Mouse (Mus musculus): ENCODE data around the gene Spsb1. TPM values are rescaled to one million over a fixed set of nuclear protein-coding genes. Genes with fewer than 3 reads are reported as not detected.
A peak's percentile ranks its signal among the peaks of the same experiment; 100 is the strongest.

The Spsb1 gene
- polyA plus RNA-seq, 1 experiment: 12.5 TPM

- DNase-seq (ENCODE audit: extremely low spot score in 1 of 2, low spot score in 1 of 2): no peak
Measured at GRCm38 (mm10) chr4:149920886-149921285, 34.0 kb downstream of the Spsb1 start.

- DNase-seq (ENCODE audit: extremely low spot score in 1 of 2, low spot score in 1 of 2): peak; percentile 16 to 64
Measured at GRCm38 (mm10) chr4:149918455-149919070, 36.3 kb downstream of the Spsb1 start.

- DNase-seq (ENCODE audit: extremely low spot score in 1 of 2, low spot score in 1 of 2): no peak
Measured at GRCm38 (mm10) chr4:149916831-149917230, 38.0 kb downstream of the Spsb1 start.

GRCm38 (mm10) chr4:149913709-149914370 lies 41.0 kb downstream of the Spsb1 start:
- DNase-seq (ENCODE audit: extremely low spot score in 1 of 2, low spot score in 1 of 2): no peak

GRCm38 (mm10) chr4:149912451-149912850 lies 42.4 kb downstream of the Spsb1 start:
- DNase-seq (ENCODE audit: extremely low spot score in 1 of 2, low spot score in 1 of 2): no peak

GRCm38 (mm10) chr4:149910558-149910957 lies 44.3 kb downstream of the Spsb1 start:
- no peak for DNase-seq (ENCODE audit: extremely low spot score in 1 of 2, low spot score in 1 of 2)

GRCm38 (mm10) chr4:149909551-149909950 lies 45.3 kb downstream of the Spsb1 start:
- no peak for DNase-seq (ENCODE audit: extremely low spot score in 1 of 2, low spot score in 1 of 2)

- no peak for DNase-seq (ENCODE audit: extremely low spot score in 1 of 2, low spot score in 1 of 2)
Measured at GRCm38 (mm10) chr4:149908923-149909322, 45.9 kb downstream of the Spsb1 start.

- no peak for DNase-seq (ENCODE audit: extremely low spot score in 1 of 2, low spot score in 1 of 2)
Measured at GRCm38 (mm10) chr4:149907656-149908055, 47.2 kb downstream of the Spsb1 start.

GRCm38 (mm10) chr4:149906921-149907320 lies 47.9 kb downstream of the Spsb1 start:
- DNase-seq (ENCODE audit: extremely low spot score in 1 of 2, low spot score in 1 of 2): no peak

GRCm38 (mm10) chr4:149905302-149905974 lies 49.4 kb downstream of the Spsb1 start:
- DNase-seq (ENCODE audit: extremely low spot score in 1 of 2, low spot score in 1 of 2): no peak

- no peak for DNase-seq (ENCODE audit: extremely low spot score in 1 of 2, low spot score in 1 of 2)
Measured at GRCm38 (mm10) chr4:149903026-149903425, 51.8 kb downstream of the Spsb1 start.

- no peak for DNase-seq (ENCODE audit: extremely low spot score in 1 of 2, low spot score in 1 of 2)
Measured at GRCm38 (mm10) chr4:149901349-149901782, 53.5 kb downstream of the Spsb1 start.

- DNase-seq (ENCODE audit: extremely low spot score in 1 of 2, low spot score in 1 of 2): no peak
Measured at GRCm38 (mm10) chr4:149897661-149898260, 57.1 kb downstream of the Spsb1 start.

GRCm38 (mm10) chr4:149896024-149896538 lies 58.8 kb downstream of the Spsb1 start:
- DNase-seq (ENCODE audit: extremely low spot score in 1 of 2, low spot score in 1 of 2): no peak

- DNase-seq (ENCODE audit: extremely low spot score in 1 of 2, low spot score in 1 of 2): no peak
Measured at GRCm38 (mm10) chr4:149895226-149895625, 59.6 kb downstream of the Spsb1 start.

- DNase-seq (ENCODE audit: extremely low spot score in 1 of 2, low spot score in 1 of 2): no peak
Measured at GRCm38 (mm10) chr4:149894300-149894699, 60.5 kb downstream of the Spsb1 start.

GRCm38 (mm10) chr4:149893611-149894151 lies 61.2 kb downstream of the Spsb1 start:
- no peak for DNase-seq (ENCODE audit: extremely low spot score in 1 of 2, low spot score in 1 of 2)

GRCm38 (mm10) chr4:149891172-149891960 lies 63.5 kb downstream of the Spsb1 start:
- DNase-seq (ENCODE audit: extremely low spot score in 1 of 2, low spot score in 1 of 2): no peak

- no peak for DNase-seq (ENCODE audit: extremely low spot score in 1 of 2, low spot score in 1 of 2)
Measured at GRCm38 (mm10) chr4:149890551-149890950, 64.3 kb downstream of the Spsb1 start.
